Mouse (Mus musculus) large intestine, adult 2 months (tissue): ENCODE measurements around the gene Acap1. TPM values are rescaled to one million over a fixed set of nuclear protein-coding genes. Genes with fewer than 3 reads are reported as not detected.
"Not testable (repeated sequence)": the region's sequence is repeated elsewhere in the genome, so short reads cannot be mapped to it uniquely, and the experiment has no call there.

ENCODE experiments used
- DNase-seq: peaks from one replicate; pipeline ENCODE4 v3.0.0-alpha.2; 2012; ENCODE audit warnings: low read depth, low spot score
- WGBS: fragments of 180-500 bp; shearing (Covaris S2); methylation state at CpG from one replicate; pipeline ENCODE4 v1.1.7; 2018; 5-methylcytosine and 5-hydroxymethylcytosine counted together
- polyA plus RNA-seq: library from polyadenylated mRNA; depleted of rRNA; stranded (reverse); fragments of >200 nt; gene quantifications from 2 replicates; pipeline ENCODE4 v1.2.3, GENCODE M21; 2012

The Acap1 gene
- polyA plus RNA-seq, 1 experiment: 16.1 TPM

- WGBS: 36% methylated on average over 15 of the region's 15 CpGs
- no peak for DNase-seq
These were observed 15.6 kb downstream of the Acap1 start for GRCm38 (mm10) chr11:69879711-69880110.

GRCm38 (mm10) chr11:69878952-69879351, 16.4 kb downstream of the Acap1 start:
- 82% methylated on average over 6 of the region's 6 CpGs for WGBS
- DNase-seq: no peak

GRCm38 (mm10) chr11:69878399-69878798, 16.9 kb downstream of the Acap1 start:
- no peak for DNase-seq
- 77% methylated on average over 3 of the region's 3 CpGs for WGBS

GRCm38 (mm10) chr11:69877878-69878277, 17.5 kb downstream of the Acap1 start, which contains the start of gene Tmem95:
Gene Tmem95 (minus strand): TSS chr11:69878018.
- WGBS: 79% methylated on average over 11 of the region's 11 CpGs

GRCm38 (mm10) chr11:69876867-69877266, 18.5 kb downstream of the Acap1 start:
- DNase-seq: no peak
- WGBS: 3% methylated on average over 12 of the region's 12 CpGs

More at GRCm38 (mm10) chr11:69877878-69878277, 17.5 kb downstream of the Acap1 start, which contains the start of gene Tmem95:
- DNase-seq: no peak

GRCm38 (mm10) chr11:69876186-69876585, 19.2 kb downstream of the Acap1 start:
- DNase-seq: no peak
- 47% methylated on average over 7 of the region's 7 CpGs for WGBS

GRCm38 (mm10) chr11:69872451-69872850, 22.9 kb downstream of the Acap1 start:
- no peak for DNase-seq
- 81% methylated on average over 4 of the region's 4 CpGs for WGBS

GRCm38 (mm10) chr11:69871822-69872221, 23.5 kb downstream of the Acap1 start:
- WGBS: 86% methylated on average over 7 of the region's 7 CpGs
- DNase-seq: no peak

- WGBS: 73% methylated on average over 2 of the region's 2 CpGs
- DNase-seq: no peak
These were observed 24.9 kb downstream of the Acap1 start for GRCm38 (mm10) chr11:69870289-69871069.

GRCm38 (mm10) chr11:69867335-69867734, 28.0 kb downstream of the Acap1 start:
- DNase-seq: no peak
- WGBS: 63% methylated on average over 9 of the region's 9 CpGs

- 75% methylated on average over 9 of the region's 9 CpGs for WGBS
- DNase-seq: no peak
These were observed 29.8 kb downstream of the Acap1 start for GRCm38 (mm10) chr11:69865561-69865960.

- 48% methylated on average over 8 of the region's 8 CpGs for WGBS
- DNase-seq: no peak
These were observed 31.0 kb downstream of the Acap1 start for GRCm38 (mm10) chr11:69864138-69864860.

- 75% methylated on average over 3 of the region's 3 CpGs for WGBS
- not testable (repeated sequence) for DNase-seq
These were observed 31.6 kb downstream of the Acap1 start for GRCm38 (mm10) chr11:69863729-69864128.

- DNase-seq: peak; percentile 87
- WGBS: 20% methylated on average over 30 of the region's 30 CpGs
These were observed 37.0 kb downstream of the Acap1 start, which contains the start of gene Tnk1 for GRCm38 (mm10) chr11:69858113-69858998. Gene Tnk1 (minus strand): TSS chr11:69858730.

GRCm38 (mm10) chr11:69855347-69855746, 40.0 kb downstream of the Acap1 start:
- WGBS: 67% methylated on average over 16 of the region's 16 CpGs

GRCm38 (mm10) chr11:69854680-69855079, 40.7 kb downstream of the Acap1 start:
- DNase-seq: no peak
- 74% methylated on average over 10 of the region's 10 CpGs for WGBS

More at GRCm38 (mm10) chr11:69855347-69855746, 40.0 kb downstream of the Acap1 start:
- DNase-seq: no peak

GRCm38 (mm10) chr11:69853994-69854393, 41.3 kb downstream of the Acap1 start:
- no peak for DNase-seq
- WGBS: 63% methylated on average over 7 of the region's 7 CpGs

- no peak for DNase-seq
These were observed 44.6 kb downstream of the Acap1 start for GRCm38 (mm10) chr11:69850754-69851153.

GRCm38 (mm10) chr11:69849884-69850283, 45.5 kb downstream of the Acap1 start:
- 87% methylated on average over 15 of the region's 15 CpGs for WGBS
- no peak for DNase-seq

More at GRCm38 (mm10) chr11:69850754-69851153, 44.6 kb downstream of the Acap1 start:
- WGBS: 71% methylated on average over 8 of the region's 8 CpGs

- 70% methylated on average over 9 of the region's 9 CpGs for WGBS
- DNase-seq: no peak
These were observed 46.2 kb downstream of the Acap1 start for GRCm38 (mm10) chr11:69849128-69849527.
